Mouse (Mus musculus) stomach, postnatal 0 days (tissue): ENCODE data around the gene H2afy2. TPM values are rescaled to one million over a fixed set of nuclear protein-coding genes. Genes with fewer than 3 reads are reported as not detected.
A peak's percentile ranks its signal among the peaks of the same experiment; 100 is the strongest.

Experiments used
- ATAC-seq: fragments of 200-750 bp; cut with Nextera tagmentation; 2 replicates; pipeline ENCODE4 v1.8.0; 2017; ENCODE audit not compliant: low FRiP score, low TSS enrichment
- DNase-seq: peaks from one replicate; pipeline ENCODE4 v3.0.0-alpha.2; 2016; ENCODE audit warnings: low spot score
- H3K27ac ChIP-seq: fragments of 300-500 bp; sonication (generic); replicated peaks from 2 replicates; pipeline ENCODE4 v1.5.1; 2014; ENCODE audit warnings: mild to moderate bottlenecking, control low read depth
- H3K27me3 ChIP-seq: fragments of 300-500 bp; sonication (generic); 2 replicates; pipeline ENCODE4 v1.6.1; 2014; ENCODE audit warnings: low read length; ENCODE audit not compliant: control insufficient read depth, insufficient read depth
- H3K36me3 ChIP-seq: fragments of 300-500 bp; sonication (generic); 2 replicates; pipeline ENCODE4 v1.6.1; 2014; ENCODE audit warnings: low read length, mixed read lengths; ENCODE audit not compliant: control insufficient read depth, insufficient read depth
- H3K4me1 ChIP-seq: fragments of 300-500 bp; sonication (generic); replicated peaks from 2 replicates; pipeline ENCODE4 v1.6.1; 2014; ENCODE audit warnings: antibody characterized with exemption; ENCODE audit not compliant: control insufficient read depth, insufficient read depth
- H3K4me2 ChIP-seq: fragments of 300-500 bp; sonication (generic); replicated peaks from 2 replicates; pipeline ENCODE4 v1.6.1; 2014; ENCODE audit warnings: low read depth, mild to moderate bottlenecking, control low read depth, moderate library complexity
- H3K4me3 ChIP-seq: fragments of 300-500 bp; sonication (generic); 2 replicates; pipeline ENCODE4 v1.5.1; 2014; ENCODE audit warnings: low read depth, low read length, control low read depth
- H3K9ac ChIP-seq: fragments of 300-500 bp; sonication (generic); 2 replicates; pipeline ENCODE4 v1.6.1; 2014; ENCODE audit warnings: mild to moderate bottlenecking, low read length, control low read depth, mixed read lengths
- H3K9me3 ChIP-seq: fragments of 300-500 bp; sonication (generic); 2 replicates; pipeline ENCODE4 v1.6.1; 2016; ENCODE audit warnings: low read length; ENCODE audit not compliant: control insufficient read depth
- CTCF ChIP-seq: IDR thresholded peaks from 2 replicates; pipeline ENCODE4 v1.5.1; 2016; ENCODE audit warnings: antibody characterized with exemption, low read depth, mild to moderate bottlenecking, moderate library complexity
- EP300 ChIP-seq: optimal IDR thresholded peaks from 2 replicates; pipeline ENCODE3; 2016; ENCODE audit warnings: antibody characterized with exemption
- WGBS: fragments of 180-500 bp; shearing (Covaris S2); extraction: QIAGEN DNeasy Blood & Tissue Kit; methylation state at CpG from one replicate; pipeline ENCODE4 v1.1.7; 2014; 5-methylcytosine and 5-hydroxymethylcytosine counted together
- polyA plus RNA-seq: library from polyadenylated mRNA; unstranded; fragments of >200 nt; fragmentation: Nextera tagmentation; extraction: Ambion mirVana; gene quantifications from 2 replicates; pipeline ENCODE4 v1.2.1, GENCODE M21; 2015

Gene H2afy2
- polyA plus RNA-seq, 1 experiment from 2014 or later: 26.0 TPM

DNA sequence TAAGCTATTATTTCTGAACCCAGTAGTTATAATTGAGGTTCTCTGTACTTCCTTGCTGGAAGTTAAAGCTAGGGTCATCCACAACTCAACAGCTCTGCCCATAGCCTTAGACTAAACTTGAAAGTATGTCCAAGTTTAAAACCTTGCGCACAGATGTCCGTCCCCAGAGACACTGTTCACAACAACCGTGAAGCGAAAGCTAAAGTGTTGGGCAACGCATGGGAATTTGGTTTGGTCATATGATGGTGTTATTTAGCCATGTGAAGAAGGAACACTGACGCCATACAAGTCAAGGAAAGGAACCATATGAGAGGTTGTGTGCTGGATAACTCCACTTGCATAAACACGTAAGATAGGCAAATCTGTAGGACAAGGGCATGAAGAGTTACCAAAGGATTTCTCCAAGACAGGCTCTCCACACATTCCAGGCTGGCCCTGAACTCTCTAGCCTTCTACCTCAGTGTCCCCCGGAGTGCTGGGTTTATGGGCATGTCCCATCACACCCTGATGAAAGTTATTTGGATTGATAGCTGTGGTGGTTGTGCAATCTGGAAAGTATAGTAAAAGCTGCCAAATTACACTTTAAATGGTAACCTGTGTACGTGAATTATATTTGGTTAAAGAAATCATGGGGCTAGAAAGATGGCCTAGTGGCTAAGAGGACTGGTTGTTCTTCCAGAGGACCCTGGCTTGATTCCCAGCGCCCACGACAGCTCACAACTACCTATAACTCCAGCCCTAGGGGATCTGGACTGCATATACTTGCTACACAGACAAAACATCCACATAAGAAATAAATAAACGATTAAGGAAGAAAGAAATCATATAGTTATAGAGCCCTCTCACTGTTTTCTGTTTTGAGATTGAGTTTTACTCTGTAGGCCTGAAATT, 66.3 kb downstream of the H2afy2 start:
- no peaks in the 10 kb centered on the region for H3K27me3 ChIP-seq
- no peak for DNase-seq
- H3K4me3 ChIP-seq: no peak overlapping the region
- no peaks in the 10 kb centered on the region for H3K4me1 ChIP-seq
- no peak for ATAC-seq
- no peak overlapping the region for H3K27ac ChIP-seq
- TF ChIP-seq CTCF (no peak), EP300 (no peak)
- no peak overlapping the region for H3K9ac ChIP-seq
- H3K9me3 ChIP-seq: no peaks in the 10 kb centered on the region
- H3K36me3 ChIP-seq: no peaks in the 10 kb centered on the region
- no peak overlapping the region for H3K4me2 ChIP-seq
- WGBS: 91% methylated on average over 12 of the region's 12 CpGs

DNA sequence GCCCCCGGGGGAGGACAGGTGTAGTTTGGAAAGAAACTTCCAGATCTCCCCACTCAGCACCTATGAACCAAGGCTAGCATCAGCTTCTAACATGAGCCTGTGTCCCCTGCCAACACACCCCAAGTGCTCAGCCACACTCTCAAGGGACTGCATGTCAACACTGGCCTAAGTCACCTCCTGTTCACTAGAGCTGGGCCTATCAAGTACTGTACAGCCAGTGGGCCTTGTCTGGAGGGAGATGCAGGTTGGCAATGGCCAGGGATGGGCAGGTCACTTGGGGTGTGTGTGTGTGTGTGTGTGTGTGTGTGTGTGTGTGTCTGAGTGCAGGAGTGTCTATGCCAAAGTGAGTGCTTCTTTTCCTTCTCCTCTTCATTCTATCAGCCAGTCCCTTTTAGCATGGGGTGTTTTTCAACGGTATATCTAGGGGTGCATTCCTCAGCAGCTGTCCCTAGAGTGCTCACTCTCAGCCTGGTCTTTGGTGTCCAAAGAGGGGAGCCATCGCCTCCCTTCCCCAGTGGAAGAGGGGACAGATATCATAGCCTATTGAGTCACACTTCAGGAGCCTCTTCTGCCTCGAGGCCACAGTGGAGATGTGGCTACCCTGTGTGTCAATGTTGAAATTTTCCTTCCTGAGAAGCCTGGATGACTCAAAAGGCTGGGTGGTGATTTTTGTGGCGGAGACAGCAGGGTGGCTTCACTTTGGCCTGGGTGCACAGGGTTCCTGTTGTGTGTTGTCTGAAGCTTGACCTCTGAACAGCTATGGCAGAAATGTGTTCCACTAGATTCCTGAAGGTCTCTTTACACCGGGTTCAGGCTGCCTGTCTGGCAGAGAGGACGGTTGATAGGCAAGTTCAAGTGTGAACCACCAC, 67.7 kb downstream of the H2afy2 start:
- 75% methylated on average over 7 of the region's 7 CpGs for WGBS
- H3K36me3 ChIP-seq: no peaks in the 10 kb centered on the region
- peak overlapping the region; percentile 61 for H3K4me3 ChIP-seq
- peak; percentile 19; the same call in 1 of the 2 replicates for ATAC-seq
- TF ChIP-seq EP300: no peak
- TF ChIP-seq CTCF: no peak
- no peaks in the 10 kb centered on the region for H3K9me3 ChIP-seq
- H3K27me3 ChIP-seq: no peaks in the 10 kb centered on the region
- DNase-seq: no peak
- peak overlapping the region; percentile 90 for H3K4me2 ChIP-seq
- no peaks in the 10 kb centered on the region for H3K4me1 ChIP-seq
- no peak overlapping the region for H3K9ac ChIP-seq
- H3K27ac ChIP-seq: no peak overlapping the region

DNA sequence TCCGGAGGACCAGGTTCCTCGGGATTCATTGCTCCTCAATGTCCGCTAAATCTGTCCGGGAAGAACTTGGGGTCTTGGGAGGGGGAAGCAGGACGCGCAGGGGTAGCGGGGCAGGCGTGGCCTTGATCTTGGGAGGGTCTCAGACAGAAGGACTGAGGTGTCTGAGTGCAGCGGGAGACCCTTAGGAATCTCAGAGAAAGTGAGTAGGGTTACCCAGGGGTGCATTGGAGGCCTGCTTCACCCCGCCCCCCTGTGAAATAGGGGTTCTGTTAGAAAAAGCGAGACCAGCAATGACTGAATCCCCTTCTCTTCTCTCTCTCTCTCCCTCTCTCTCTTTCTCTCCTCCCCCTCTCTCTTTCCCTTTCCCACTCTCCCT, 68.5 kb downstream of the H2afy2 start:
- 3% methylated on average over 11 of the region's 11 CpGs for WGBS
- H3K36me3 ChIP-seq: no peaks in the 10 kb centered on the region
- DNase-seq: no peak

DNA sequence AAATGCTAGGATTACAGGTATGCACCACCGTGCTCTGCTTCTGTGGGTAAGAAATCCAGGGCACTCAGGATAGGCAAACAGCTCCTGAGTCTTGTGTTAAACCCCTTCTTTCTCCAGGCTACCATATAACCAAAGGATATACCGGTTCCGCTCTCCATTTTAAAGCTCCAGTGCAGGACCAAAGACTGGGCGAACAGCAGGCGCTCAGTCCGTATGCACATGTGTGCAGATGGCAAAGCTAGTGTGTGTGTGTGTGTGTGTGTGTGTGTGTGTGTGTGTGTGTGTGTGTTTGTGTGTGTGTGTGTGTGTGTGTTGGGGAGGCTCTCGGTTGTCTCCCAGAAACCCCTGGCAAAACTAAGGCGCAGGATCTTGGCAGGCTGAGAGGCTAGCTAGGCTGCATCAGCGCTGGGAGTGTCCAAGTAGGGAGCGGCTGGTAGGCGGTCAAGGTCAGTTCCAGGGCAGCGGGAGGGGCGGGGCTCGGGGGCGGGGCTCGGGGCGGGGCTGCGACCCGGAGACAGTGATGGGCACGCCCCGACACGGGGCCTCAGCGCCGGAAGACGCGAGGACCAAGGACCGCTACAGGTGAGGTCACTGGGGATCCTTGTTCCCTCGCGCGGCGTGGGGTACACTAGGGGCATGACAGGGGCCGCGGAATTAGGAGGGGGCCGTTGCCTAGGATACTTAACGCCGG, 69.0 kb downstream of the H2afy2 start, which contains the start of gene Aifm2:
TSS of gene Aifm2 (plus strand) at position 493 of the 691 bp plus-strand sequence.
- WGBS: 8% methylated on average over 36 of the region's 36 CpGs
- Histone ChIP-seq H3K4me1 (no peaks in the 10 kb centered on the region), H3K27ac (no peak within 1 kb of the TSS; the same call in 1 of the 2 replicates)

More for the DNA sequence above, 68.5 kb downstream of the H2afy2 start:
- peak overlapping the region; percentile 61 for H3K4me3 ChIP-seq
- H3K27ac ChIP-seq: no peak overlapping the region; the same call in 1 of the 2 replicates
- no peaks in the 10 kb centered on the region for H3K9me3 ChIP-seq
- ATAC-seq: peak; percentile 15
- peak overlapping the region; percentile 90 for H3K4me2 ChIP-seq
- peak overlapping the region; percentile 64 for H3K9ac ChIP-seq
- no peaks in the 10 kb centered on the region for H3K4me1 ChIP-seq
- H3K27me3 ChIP-seq: no peaks in the 10 kb centered on the region
- TF ChIP-seq EP300 (no peak), CTCF (no peak)

DNA sequence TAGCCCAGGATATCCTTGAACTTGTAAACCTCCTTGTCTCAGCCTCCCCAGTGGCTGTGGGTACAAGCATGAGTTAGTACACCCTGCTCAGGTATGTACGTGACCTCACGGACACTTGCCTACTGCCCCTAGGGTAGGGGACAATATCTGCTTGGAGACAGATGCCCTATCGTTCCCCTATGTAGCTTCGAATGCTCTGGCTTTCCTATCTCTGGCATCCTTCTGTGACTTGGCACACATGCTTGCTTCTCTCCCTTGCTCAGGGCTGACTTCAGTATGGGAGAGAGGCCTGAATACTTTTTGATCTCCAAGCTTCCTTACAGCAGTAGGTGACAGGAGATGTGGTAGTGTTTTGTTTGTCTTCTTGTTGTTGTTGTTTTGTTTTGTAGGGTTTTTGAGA, 69.8 kb downstream of the H2afy2 start:
- ATAC-seq (no peak), DNase-seq (no peak)
- no peaks in the 10 kb centered on the region for H3K9me3 ChIP-seq
- no peak overlapping the region for H3K4me3 ChIP-seq
- 92% methylated on average over 4 of the region's 4 CpGs for WGBS
- no peak overlapping the region for H3K4me2 ChIP-seq
- H3K27me3 ChIP-seq: no peaks in the 10 kb centered on the region
- no peak overlapping the region for H3K27ac ChIP-seq
- TF ChIP-seq EP300 (no peak), CTCF (no peak)
- H3K36me3 ChIP-seq: no peaks in the 10 kb centered on the region
- H3K4me1 ChIP-seq: no peaks in the 10 kb centered on the region
- H3K9ac ChIP-seq: no peak overlapping the region

More for the DNA sequence above, 69.0 kb downstream of the H2afy2 start, which contains the start of gene Aifm2:
- peak within 1 kb of the TSS; percentile 61 for H3K4me3 ChIP-seq
- H3K4me2 ChIP-seq: peak within 1 kb of the TSS; percentile 90
- TF ChIP-seq CTCF: no peak
- TF ChIP-seq EP300: no peak
- ATAC-seq (peak; percentile 95), DNase-seq (peak; percentile 94)
- no peaks in the 10 kb centered on the region for H3K9me3 ChIP-seq
- H3K36me3 ChIP-seq: no peaks in the 10 kb centered on the region
- H3K27me3 ChIP-seq: no peaks in the 10 kb centered on the region
- H3K9ac ChIP-seq: peak within 1 kb of the TSS; percentile 64
